Mouse (Mus musculus): ENCODE measurements around the gene Pnliprp1. TPM values are rescaled to one million over a fixed set of nuclear protein-coding genes. Genes with fewer than 3 reads are reported as not detected.

Pnliprp1 gene
- polyA plus RNA-seq, 1 experiment from 2014 or later = 0.25 TPM

GRCm38 (mm10) chr19:58743736-58744135 lies 15.0 kb downstream of the Pnliprp1 start:
- H3K27ac ChIP-seq = no peak overlapping the region
- peaks cover 5% of the 10 kb centered on the region; the same call in 1 of the 2 replicates for H3K4me1 ChIP-seq
- WGBS = 44% methylated on average over 4 of the region's 4 CpGs
- H3K27me3 ChIP-seq (ENCODE audit: low read depth, poor library complexity, severe bottlenecking) = no peaks in the 10 kb centered on the region
- no peaks in the 10 kb centered on the region for H3K9me3 ChIP-seq (replicated peaks)
- H3K36me3 ChIP-seq = no peaks in the 10 kb centered on the region
- no peak for DNase-seq (ENCODE audit: low spot score)
- no peak overlapping the region for H3K4me3 ChIP-seq

- DNase-seq (ENCODE audit: low spot score) = peak; percentile 23
- no peak overlapping the region for H3K4me3 ChIP-seq
- WGBS = 89% methylated on average over 9 of the region's 9 CpGs
These were observed 18.9 kb downstream of the Pnliprp1 start for GRCm38 (mm10) chr19:58747498-58748000.

GRCm38 (mm10) chr19:58750822-58751221 lies 22.1 kb downstream of the Pnliprp1 start:
- H3K27me3 ChIP-seq (ENCODE audit: low read depth, poor library complexity, severe bottlenecking) = no peaks in the 10 kb centered on the region
- 90% methylated on average over 2 of the region's 2 CpGs for WGBS
- no peak overlapping the region for H3K27ac ChIP-seq
- H3K4me1 ChIP-seq = no peaks in the 10 kb centered on the region
- H3K36me3 ChIP-seq = no peaks in the 10 kb centered on the region
- H3K4me3 ChIP-seq = no peak overlapping the region
- no peaks in the 10 kb centered on the region for H3K9me3 ChIP-seq (replicated peaks)
- no peak for DNase-seq (ENCODE audit: low spot score)

More at GRCm38 (mm10) chr19:58747498-58748000, 18.9 kb downstream of the Pnliprp1 start:
- Histone ChIP-seq H3K27me3 (ENCODE audit: low read depth, poor library complexity, severe bottlenecking) (no peaks in the 10 kb centered on the region), H3K9me3 (replicated peaks) (no peaks in the 10 kb centered on the region), H3K36me3 (no peaks in the 10 kb centered on the region), H3K27ac (no peak overlapping the region), H3K4me1 (peaks cover 5% of the 10 kb centered on the region; the same call in 1 of the 2 replicates)

GRCm38 (mm10) chr19:58751504-58751903 lies 22.8 kb downstream of the Pnliprp1 start:
- Histone ChIP-seq H3K27ac (no peak overlapping the region), H3K36me3 (no peaks in the 10 kb centered on the region), H3K9me3 (replicated peaks) (no peaks in the 10 kb centered on the region), H3K4me3 (no peak overlapping the region), H3K4me1 (no peaks in the 10 kb centered on the region), H3K27me3 (ENCODE audit: low read depth, poor library complexity, severe bottlenecking) (no peaks in the 10 kb centered on the region)
- DNase-seq (ENCODE audit: low spot score) = no peak
- 83% methylated on average over 2 of the region's 2 CpGs for WGBS

GRCm38 (mm10) chr19:58758871-58759270 lies 30.2 kb downstream of the Pnliprp1 start:
- peaks cover 13% of the 10 kb centered on the region for H3K4me1 ChIP-seq
- 88% methylated on average over 4 of the region's 4 CpGs for WGBS

GRCm38 (mm10) chr19:58759423-58759822 lies 30.7 kb downstream of the Pnliprp1 start, which contains the start of gene Pnliprp2:
Pnliprp2 (plus strand) TSS chr19:58759719.
- no peak for DNase-seq (ENCODE audit: low spot score)
- 0 out of 2 replicates have a peak, but pooled peaks cover 8% of the 10 kb centered on the region for H3K27me3 ChIP-seq (ENCODE audit: low read depth, poor library complexity, severe bottlenecking)
- no peaks in the 10 kb centered on the region for H3K36me3 ChIP-seq
- no peak within 1 kb of the TSS for H3K27ac ChIP-seq
- no peaks in the 10 kb centered on the region for H3K9me3 ChIP-seq (replicated peaks)
- WGBS = 61% methylated on average over 9 of the region's 9 CpGs
- no peak within 1 kb of the TSS for H3K4me3 ChIP-seq
- peaks cover 13% of the 10 kb centered on the region for H3K4me1 ChIP-seq

More at GRCm38 (mm10) chr19:58758871-58759270, 30.2 kb downstream of the Pnliprp1 start:
- no peak for DNase-seq (ENCODE audit: low spot score)
- no peak overlapping the region for H3K4me3 ChIP-seq
- H3K36me3 ChIP-seq = no peaks in the 10 kb centered on the region
- H3K27me3 ChIP-seq (ENCODE audit: low read depth, poor library complexity, severe bottlenecking) = 0 out of 2 replicates have a peak, but pooled peaks cover 8% of the 10 kb centered on the region
- no peak overlapping the region for H3K27ac ChIP-seq
- no peaks in the 10 kb centered on the region for H3K9me3 ChIP-seq (replicated peaks)

- DNase-seq (ENCODE audit: low spot score) = no peak
- Histone ChIP-seq H3K27me3 (ENCODE audit: low read depth, poor library complexity, severe bottlenecking) (0 out of 2 replicates have a peak, but pooled peaks cover 8% of the 10 kb centered on the region), H3K4me3 (0 out of 2 replicates have a peak overlapping the region, but pooled peaks have one; percentile 6), H3K27ac (no peak overlapping the region), H3K36me3 (no peaks in the 10 kb centered on the region), H3K9me3 (replicated peaks) (no peaks in the 10 kb centered on the region), H3K4me1 (peaks cover 22% of the 10 kb centered on the region)
- 15% methylated on average over 6 of the region's 6 CpGs for WGBS
These were observed 33.6 kb downstream of the Pnliprp1 start for GRCm38 (mm10) chr19:58762316-58762715.

- Histone ChIP-seq H3K27ac (peak overlapping the region; percentile 70; the same call in 1 of the 2 replicates), H3K4me1 (peaks cover 23% of the 10 kb centered on the region), H3K27me3 (ENCODE audit: low read depth, poor library complexity, severe bottlenecking) (0 out of 2 replicates have a peak, but pooled peaks cover 8% of the 10 kb centered on the region), H3K9me3 (replicated peaks) (no peaks in the 10 kb centered on the region), H3K36me3 (no peaks in the 10 kb centered on the region), H3K4me3 (peak overlapping the region; percentile 15; the same call in 1 of the 2 replicates)
- DNase-seq (ENCODE audit: low spot score) = peak; percentile 77
- WGBS = 4% methylated on average over 12 of the region's 12 CpGs
These were observed 34.3 kb downstream of the Pnliprp1 start for GRCm38 (mm10) chr19:58762848-58763541.

- peaks cover 7% of the 10 kb centered on the region for H3K27me3 ChIP-seq (ENCODE audit: low read depth, poor library complexity, severe bottlenecking)
- H3K9me3 ChIP-seq (replicated peaks) = no peaks in the 10 kb centered on the region
- 94% methylated on average over 6 of the region's 6 CpGs for WGBS
- peak overlapping the region; percentile 8; the same call in 1 of the 2 replicates for H3K27ac ChIP-seq
- DNase-seq (ENCODE audit: low spot score) = no peak
- H3K4me3 ChIP-seq = no peak overlapping the region
- no peaks in the 10 kb centered on the region for H3K36me3 ChIP-seq
- H3K4me1 ChIP-seq = peaks cover 21% of the 10 kb centered on the region
These were observed 38.6 kb downstream of the Pnliprp1 start for GRCm38 (mm10) chr19:58767329-58767728.

GRCm38 (mm10) chr19:58776461-58776860 lies 47.8 kb downstream of the Pnliprp1 start:
- H3K9me3 ChIP-seq (replicated peaks) = no peaks in the 10 kb centered on the region
- no peaks in the 10 kb centered on the region for H3K36me3 ChIP-seq
- no peak for DNase-seq (ENCODE audit: low spot score)
- no peak overlapping the region for H3K4me3 ChIP-seq
- 84% methylated on average over 5 of the region's 5 CpGs for WGBS
- no peaks in the 10 kb centered on the region for H3K4me1 ChIP-seq
- H3K27me3 ChIP-seq (ENCODE audit: low read depth, poor library complexity, severe bottlenecking) = no peaks in the 10 kb centered on the region
- no peak overlapping the region for H3K27ac ChIP-seq

GRCm38 (mm10) chr19:58781566-58781965 lies 52.9 kb downstream of the Pnliprp1 start:
- H3K36me3 ChIP-seq = no peaks in the 10 kb centered on the region
- WGBS = 74% methylated on average over 4 of the region's 4 CpGs
- H3K9me3 ChIP-seq (replicated peaks) = no peaks in the 10 kb centered on the region
- no peak overlapping the region for H3K4me3 ChIP-seq
- H3K27ac ChIP-seq = no peak overlapping the region
- H3K4me1 ChIP-seq = 0 out of 2 replicates have a peak, but pooled peaks cover 6% of the 10 kb centered on the region
- H3K27me3 ChIP-seq (ENCODE audit: low read depth, poor library complexity, severe bottlenecking) = no peaks in the 10 kb centered on the region
- DNase-seq (ENCODE audit: low spot score) = no peak

GRCm38 (mm10) chr19:58783938-58784337 lies 55.3 kb downstream of the Pnliprp1 start:
- DNase-seq (ENCODE audit: low spot score) = no peak
- no peaks in the 10 kb centered on the region for H3K27me3 ChIP-seq (ENCODE audit: low read depth, poor library complexity, severe bottlenecking)
- WGBS = 71% methylated on average over 7 of the region's 7 CpGs
- no peak overlapping the region for H3K4me3 ChIP-seq
- no peaks in the 10 kb centered on the region for H3K9me3 ChIP-seq (replicated peaks)
- peaks cover 11% of the 10 kb centered on the region; the same call in 1 of the 2 replicates for H3K4me1 ChIP-seq
- no peak overlapping the region for H3K27ac ChIP-seq
- no peaks in the 10 kb centered on the region for H3K36me3 ChIP-seq

GRCm38 (mm10) chr19:58789194-58789593 lies 60.5 kb downstream of the Pnliprp1 start:
- Histone ChIP-seq H3K27ac (no peak overlapping the region), H3K4me1 (peaks cover 8% of the 10 kb centered on the region), H3K4me3 (no peak overlapping the region), H3K9me3 (replicated peaks) (no peaks in the 10 kb centered on the region), H3K36me3 (no peaks in the 10 kb centered on the region), H3K27me3 (ENCODE audit: low read depth, poor library complexity, severe bottlenecking) (no peaks in the 10 kb centered on the region)
- DNase-seq (ENCODE audit: low spot score) = no peak
- 73% methylated on average over 11 of the region's 11 CpGs for WGBS

Data from limb, embryonic 10.5 days (tissue).